Mouse (Mus musculus) splenic B cell, adult 2 months (primary cell): ENCODE results near the gene Gm21865.
"Not testable (repeated sequence)": the region's sequence is repeated elsewhere in the genome, so short reads cannot be mapped to it uniquely, and the experiment has no call there.

Experiments
- DNase-seq: peaks from one replicate; pipeline ENCODE4 v3.0.0-alpha.2; 2011; ENCODE audit warnings: low read depth, low spot score
- H3K27me3 ChIP-seq: 2 replicates; pipeline ENCODE4 v1.6.1; 2012; ENCODE audit warnings: mild to moderate bottlenecking, low read length, moderate library complexity, mixed read lengths; ENCODE audit not compliant: control insufficient read depth, poor library complexity, insufficient read depth, severe bottlenecking
- H3K36me3 ChIP-seq: 2 replicates; pipeline ENCODE4 v1.6.1; 2012; ENCODE audit warnings: mild to moderate bottlenecking, low read length, moderate library complexity, mixed read lengths; ENCODE audit not compliant: control insufficient read depth, poor library complexity, insufficient read depth, severe bottlenecking

Gm21865 gene

DNA sequence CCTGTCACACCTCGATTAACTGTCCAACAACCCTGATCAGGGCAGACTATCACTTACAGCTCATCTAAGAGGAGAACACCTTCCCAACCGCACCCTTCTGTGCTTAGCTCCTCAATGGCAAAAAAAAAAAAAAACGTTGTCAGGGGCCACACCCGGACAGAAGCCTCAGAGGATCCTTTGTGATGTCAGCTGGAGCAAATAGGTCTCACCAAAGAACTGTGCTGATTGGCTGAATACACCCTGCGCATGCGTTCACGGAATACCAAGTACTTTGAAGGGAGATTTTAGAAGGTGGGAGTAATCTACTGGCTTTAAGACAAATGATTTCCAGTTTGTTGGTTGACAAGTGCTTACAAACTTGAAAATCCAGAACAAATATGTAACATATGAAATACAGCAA, at the start of gene Gm21865:
TSS of gene Gm21865 (minus strand) at position 101 of the 400 bp plus-strand sequence.
- H3K36me3 ChIP-seq, DNase-seq, H3K27me3 ChIP-seq: not testable (repeated sequence)
